Mouse (Mus musculus): ENCODE results near the gene C1qtnf2. TPM values are rescaled to one million over a fixed set of nuclear protein-coding genes. Genes with fewer than 3 reads are reported as not detected.
A peak's percentile ranks its signal among the peaks of the same experiment; 100 is the strongest.

The C1qtnf2 gene
- total and polyA plus RNA-seq, 3 experiments, result 4.7 to 7.8 (median 5.3) TPM

- peak within 1 kb of the TSS; percentile 85 for H3K27ac ChIP-seq
- WGBS, result 8% methylated on average over 38 of the region's 38 CpGs
- no peaks in the 10 kb centered on the region for H3K27me3 ChIP-seq (ENCODE audit: control insufficient read depth, insufficient read depth, low read length)
These were observed 40.6 kb upstream of the C1qtnf2 start, which contains the start of gene Slu7 for GRCm38 (mm10) chr11:43433254-43434023. Gene Slu7, plus strand, starts transcription at chr11:43433744.

GRCm38 (mm10) chr11:43434024-43434407, 40.1 kb upstream of the C1qtnf2 start:
- H3K4me3 ChIP-seq, result peak overlapping the region; percentile 87
- WGBS, result 1% methylated on average over 9 of the region's 9 CpGs

More at GRCm38 (mm10) chr11:43433254-43434023, 40.6 kb upstream of the C1qtnf2 start, which contains the start of gene Slu7:
- DNase-seq, result peak; percentile 77 to 82
- TF ChIP-seq POLR2A (IDR thresholded peaks at IDR 0.05; ENCODE audit: insufficient read depth, low read depth, low read length), result peak; percentile 78
- TF ChIP-seq EP300 (IDR thresholded peaks at IDR 0.05; ENCODE audit: insufficient read depth, low read depth, low read length), result no peak; the same call in 1 of the 2 replicates
- Histone ChIP-seq H3K4me1 (ENCODE audit: control insufficient read depth, insufficient read depth, low read length) (peaks cover 2% of the 10 kb centered on the region), H3K79me2 (replicated peaks; ENCODE audit: control insufficient read depth, insufficient read depth, low read length) (peaks cover 5% of the 10 kb centered on the region; the same call in 1 of the 2 replicates), H3K36me3 (ENCODE audit: control insufficient read depth, insufficient read depth, low read length) (peaks cover 5% of the 10 kb centered on the region; the same call in 1 of the 2 replicates), H3K9ac (ENCODE audit: low read depth, low read length) (peak within 1 kb of the TSS; percentile 84), H3K4me3 (peak within 1 kb of the TSS; percentile 87)
- intact Hi-C loops (cut with DNase I), result loop anchor here (5.0 kb wide), 1 partner anchor 139 kb away; no protein-coding TSS in a partner anchor

GRCm38 (mm10) chr11:43441121-43441520, 33.0 kb upstream of the C1qtnf2 start:
- Histone ChIP-seq H3K36me3 (ENCODE audit: control insufficient read depth, insufficient read depth, low read length) (no peaks in the 10 kb centered on the region), H3K9ac (ENCODE audit: low read depth, low read length) (no peak overlapping the region), H3K79me2 (replicated peaks; ENCODE audit: control insufficient read depth, insufficient read depth, low read length) (no peaks in the 10 kb centered on the region), H3K4me1 (ENCODE audit: control insufficient read depth, insufficient read depth, low read length) (no peaks in the 10 kb centered on the region), H3K27ac (no peak overlapping the region), H3K27me3 (ENCODE audit: control insufficient read depth, insufficient read depth, low read length) (no peaks in the 10 kb centered on the region), H3K4me3 (no peak overlapping the region)
- WGBS, result 95% methylated on average over 10 of the region's 10 CpGs
- TF ChIP-seq POLR2A (IDR thresholded peaks at IDR 0.05; ENCODE audit: insufficient read depth, low read depth, low read length) (no peak), EP300 (IDR thresholded peaks at IDR 0.05; ENCODE audit: insufficient read depth, low read depth, low read length) (no peak), CTCF (IDR thresholded peaks at IDR 0.05) (no peak)
- DNase-seq, result no peak
- intact Hi-C loops (cut with DNase I), result no loop called here

More at GRCm38 (mm10) chr11:43434024-43434407, 40.1 kb upstream of the C1qtnf2 start:
- H3K27me3 ChIP-seq (ENCODE audit: control insufficient read depth, insufficient read depth, low read length), result no peaks in the 10 kb centered on the region
- TF ChIP-seq POLR2A (IDR thresholded peaks at IDR 0.05; ENCODE audit: insufficient read depth, low read depth, low read length) (no peak), CTCF (IDR thresholded peaks at IDR 0.05) (no peak), EP300 (IDR thresholded peaks at IDR 0.05; ENCODE audit: insufficient read depth, low read depth, low read length) (no peak)
- DNase-seq, result no peak
- peaks cover 2% of the 10 kb centered on the region for H3K4me1 ChIP-seq (ENCODE audit: control insufficient read depth, insufficient read depth, low read length)
- H3K27ac ChIP-seq, result peak overlapping the region; percentile 85
- peaks cover 5% of the 10 kb centered on the region; the same call in 1 of the 2 replicates for H3K36me3 ChIP-seq (ENCODE audit: control insufficient read depth, insufficient read depth, low read length)
- intact Hi-C loops (cut with DNase I), result loop anchor here (5.0 kb wide), 1 partner anchor 138 kb away; no protein-coding TSS in a partner anchor
- H3K9ac ChIP-seq (ENCODE audit: low read depth, low read length), result peak overlapping the region; percentile 84
- peaks cover 5% of the 10 kb centered on the region; the same call in 1 of the 2 replicates for H3K79me2 ChIP-seq (replicated peaks; ENCODE audit: control insufficient read depth, insufficient read depth, low read length)

GRCm38 (mm10) chr11:43443183-43443582, 30.9 kb upstream of the C1qtnf2 start:
- 93% methylated on average over 13 of the region's 13 CpGs for WGBS
- Histone ChIP-seq H3K79me2 (replicated peaks; ENCODE audit: control insufficient read depth, insufficient read depth, low read length) (no peaks in the 10 kb centered on the region), H3K9ac (ENCODE audit: low read depth, low read length) (no peak overlapping the region), H3K4me3 (no peak overlapping the region), H3K27ac (no peak overlapping the region), H3K27me3 (ENCODE audit: control insufficient read depth, insufficient read depth, low read length) (no peaks in the 10 kb centered on the region), H3K4me1 (ENCODE audit: control insufficient read depth, insufficient read depth, low read length) (no peaks in the 10 kb centered on the region), H3K36me3 (ENCODE audit: control insufficient read depth, insufficient read depth, low read length) (no peaks in the 10 kb centered on the region; the same call in 1 of the 2 replicates)
- intact Hi-C loops (cut with DNase I), result no loop called here
- DNase-seq, result no peak
- TF ChIP-seq CTCF (IDR thresholded peaks at IDR 0.05) (no peak), EP300 (IDR thresholded peaks at IDR 0.05; ENCODE audit: insufficient read depth, low read depth, low read length) (no peak), POLR2A (IDR thresholded peaks at IDR 0.05; ENCODE audit: insufficient read depth, low read depth, low read length) (no peak)

GRCm38 (mm10) chr11:43449916-43450315, 24.2 kb upstream of the C1qtnf2 start:
- H3K36me3 ChIP-seq (ENCODE audit: control insufficient read depth, insufficient read depth, low read length), result no peaks in the 10 kb centered on the region; the same call in 1 of the 2 replicates
- no peak for DNase-seq
- H3K9ac ChIP-seq (ENCODE audit: low read depth, low read length), result no peak overlapping the region
- no peaks in the 10 kb centered on the region for H3K79me2 ChIP-seq (replicated peaks; ENCODE audit: control insufficient read depth, insufficient read depth, low read length)
- TF ChIP-seq CTCF (IDR thresholded peaks at IDR 0.05) (no peak), EP300 (IDR thresholded peaks at IDR 0.05; ENCODE audit: insufficient read depth, low read depth, low read length) (no peak), POLR2A (IDR thresholded peaks at IDR 0.05; ENCODE audit: insufficient read depth, low read depth, low read length) (no peak)
- H3K4me1 ChIP-seq (ENCODE audit: control insufficient read depth, insufficient read depth, low read length), result no peaks in the 10 kb centered on the region
- H3K27ac ChIP-seq, result no peak overlapping the region
- no peaks in the 10 kb centered on the region for H3K27me3 ChIP-seq (ENCODE audit: control insufficient read depth, insufficient read depth, low read length)
- intact Hi-C loops (cut with DNase I), result loop anchor here (5.0 kb wide), 1 partner anchor 137 kb away; the partner anchor contains the start of gene 4933415A04Rik
- H3K4me3 ChIP-seq, result no peak overlapping the region
- 57% methylated on average over 2 of the region's 2 CpGs for WGBS

Data from heart, adult 2 months (tissue).